Mouse (Mus musculus): ENCODE measurements at regions not wholly inside any gene's neighbourhood (a gene's known extent, or its start where the extent isn't known, plus 50 kb on each side); places are given as distances from the start of the nearest gene placed in this dataset.

DNA sequence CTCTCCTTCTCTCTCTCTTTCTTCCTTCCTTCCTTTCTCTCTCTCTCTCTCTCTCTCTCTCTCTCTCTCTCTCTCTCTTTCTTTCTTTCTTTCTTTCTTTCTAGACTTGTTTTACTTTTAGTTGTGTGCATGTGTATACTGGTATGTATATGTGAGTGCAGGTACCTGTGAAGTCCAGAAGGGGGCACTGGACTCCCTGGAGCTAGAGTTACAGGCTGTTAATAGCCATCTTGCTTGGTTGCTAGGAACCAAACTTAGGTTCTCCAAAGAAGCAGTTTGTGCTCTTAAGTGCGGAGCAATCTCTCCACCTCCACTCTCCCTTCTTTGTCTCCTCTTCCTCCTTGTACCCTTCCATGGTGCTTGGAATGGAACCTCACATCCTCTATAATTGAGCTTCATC is 77.2 kb downstream of the Gm10604 start:
- Histone ChIP-seq H3K9ac (ENCODE audit: low read depth, low read length) (no peak overlapping the region), H3K4me1 (replicated peaks; ENCODE audit: insufficient read depth, low read length) (0 out of 2 replicates have a peak, but pooled peaks cover 3% of the 10 kb centered on the region), H3K27ac (no peak overlapping the region), H3K36me3 (ENCODE audit: insufficient read depth, low read length) (no peaks in the 10 kb centered on the region), H3K27me3 (ENCODE audit: insufficient read depth, low read length) (no peaks in the 10 kb centered on the region), H3K4me3 (replicated peaks; ENCODE audit: low read depth, low read length) (no peak overlapping the region), H3K4me2 (ENCODE audit: low read length) (no peak overlapping the region), H3K9me3 (replicated peaks; ENCODE audit: low read length) (no peaks in the 10 kb centered on the region)
- ATAC-seq (replicated peaks; ENCODE audit: low FRiP score, low read depth) (no peak), DNase-seq (ENCODE audit: low spot score) (no peak)
- no peak for TF ChIP-seq CTCF (IDR thresholded peaks at IDR 0.05; ENCODE audit: low read depth)
- WGBS: 100% methylated on average over 1 of the region's 1 CpGs

DNA sequence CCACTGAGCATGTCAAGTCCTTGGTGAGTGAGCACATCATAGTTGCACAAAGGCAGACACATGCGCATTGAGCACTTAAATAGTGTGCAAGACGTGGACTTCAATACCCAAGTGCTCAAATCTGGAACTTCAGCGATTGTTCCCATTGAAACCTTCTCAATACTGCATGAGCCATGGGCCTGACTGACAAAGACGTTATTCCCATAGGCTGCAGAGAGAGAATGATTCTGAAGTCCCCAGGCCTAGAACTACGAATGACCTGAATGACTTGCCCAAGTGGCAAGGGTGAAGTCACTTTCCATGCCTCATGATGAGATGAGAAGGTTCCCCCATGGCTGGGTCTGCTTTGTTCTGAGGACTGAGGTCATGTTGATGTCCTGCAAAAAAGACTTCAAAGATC is 77.7 kb downstream of the Gm10604 start:
- H3K27ac ChIP-seq: no peak overlapping the region
- H3K4me3 ChIP-seq (replicated peaks; ENCODE audit: low read depth, low read length): no peak overlapping the region
- 0 out of 2 replicates have a peak, but pooled peaks cover 3% of the 10 kb centered on the region for H3K4me1 ChIP-seq (replicated peaks; ENCODE audit: insufficient read depth, low read length)
- H3K36me3 ChIP-seq (ENCODE audit: insufficient read depth, low read length): no peaks in the 10 kb centered on the region
- H3K9me3 ChIP-seq (replicated peaks; ENCODE audit: low read length): no peaks in the 10 kb centered on the region
- TF ChIP-seq CTCF (IDR thresholded peaks at IDR 0.05; ENCODE audit: low read depth): no peak
- H3K4me2 ChIP-seq (ENCODE audit: low read length): no peak overlapping the region
- no peak overlapping the region for H3K9ac ChIP-seq (ENCODE audit: low read depth, low read length)
- WGBS: 93% methylated on average over 5 of the region's 5 CpGs
- no peaks in the 10 kb centered on the region for H3K27me3 ChIP-seq (ENCODE audit: insufficient read depth, low read length)
- no peak for DNase-seq (ENCODE audit: low spot score)
- no peak for ATAC-seq (replicated peaks; ENCODE audit: low FRiP score, low read depth)

DNA sequence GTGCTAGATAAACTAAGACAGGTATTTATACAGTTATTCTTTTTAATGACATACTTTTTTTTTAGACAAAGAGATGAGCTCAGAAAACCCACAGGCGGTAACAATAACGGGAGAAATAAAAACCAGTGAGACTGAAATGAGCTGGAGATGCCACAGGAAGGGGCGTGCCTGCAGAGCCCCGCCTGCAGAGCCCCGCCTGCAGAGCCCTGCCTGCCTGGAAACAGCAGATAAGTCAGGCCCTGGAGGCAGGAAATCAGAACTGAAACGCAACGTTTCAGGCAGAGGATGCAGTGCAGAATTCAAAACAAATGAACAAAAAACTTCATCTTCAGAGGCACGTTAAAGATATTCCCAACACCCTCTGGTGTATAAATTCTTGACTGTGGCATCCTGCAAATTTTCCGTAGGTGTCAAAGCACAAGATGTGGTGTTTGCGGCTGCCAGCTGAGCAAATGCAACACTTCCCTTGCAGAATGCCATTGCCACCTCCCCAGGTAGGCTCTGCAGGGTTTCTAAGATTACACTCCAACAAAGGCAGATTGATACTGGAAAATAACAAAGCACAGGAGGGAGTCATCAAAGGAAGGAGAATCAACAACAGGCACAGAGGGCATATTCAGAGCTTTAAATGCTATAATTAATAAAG is 81.0 kb downstream of the Gm10604 start:
- no peaks in the 10 kb centered on the region for H3K9me3 ChIP-seq (replicated peaks; ENCODE audit: low read length)
- WGBS: 13% methylated on average over 10 of the region's 10 CpGs
- peak overlapping the region; percentile 13; the same call in 1 of the 2 replicates for H3K4me2 ChIP-seq (ENCODE audit: low read length)
- ATAC-seq (replicated peaks; ENCODE audit: low FRiP score, low read depth) (no peak), DNase-seq (ENCODE audit: low spot score) (peak; percentile 78)
- H3K27me3 ChIP-seq (ENCODE audit: insufficient read depth, low read length): no peaks in the 10 kb centered on the region
- H3K36me3 ChIP-seq (ENCODE audit: insufficient read depth, low read length): no peaks in the 10 kb centered on the region
- H3K9ac ChIP-seq (ENCODE audit: low read depth, low read length): no peak overlapping the region
- H3K4me3 ChIP-seq (replicated peaks; ENCODE audit: low read depth, low read length): no peak overlapping the region
- 0 out of 2 replicates have a peak, but pooled peaks cover 3% of the 10 kb centered on the region for H3K4me1 ChIP-seq (replicated peaks; ENCODE audit: insufficient read depth, low read length)
- no peak for TF ChIP-seq CTCF (IDR thresholded peaks at IDR 0.05; ENCODE audit: low read depth)
- H3K27ac ChIP-seq: no peak overlapping the region

DNA sequence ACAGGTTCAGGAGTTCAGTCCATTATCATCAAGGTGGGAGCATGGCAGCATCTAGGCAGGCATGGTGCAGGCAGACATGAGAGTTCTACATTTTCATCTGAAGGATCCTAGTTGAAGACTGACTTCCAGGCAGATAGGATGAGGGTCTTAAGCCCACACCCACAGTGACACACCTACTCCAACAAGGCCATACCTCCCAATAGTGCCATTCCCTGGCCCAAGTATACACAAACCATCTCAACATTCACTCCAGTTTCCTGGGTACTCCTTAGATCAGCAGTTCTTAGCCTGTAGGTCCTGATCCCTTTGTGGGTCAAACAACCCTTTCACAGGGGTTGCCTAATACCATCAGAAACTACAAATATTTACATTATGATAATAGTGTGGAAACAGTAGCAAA is 83.8 kb downstream of the Gm10604 start:
- Histone ChIP-seq H3K36me3 (ENCODE audit: insufficient read depth, low read length) (no peaks in the 10 kb centered on the region), H3K4me2 (ENCODE audit: low read length) (no peak overlapping the region), H3K9ac (ENCODE audit: low read depth, low read length) (no peak overlapping the region), H3K27me3 (ENCODE audit: insufficient read depth, low read length) (no peaks in the 10 kb centered on the region), H3K9me3 (replicated peaks; ENCODE audit: low read length) (no peaks in the 10 kb centered on the region), H3K4me1 (replicated peaks; ENCODE audit: insufficient read depth, low read length) (0 out of 2 replicates have a peak, but pooled peaks cover 3% of the 10 kb centered on the region), H3K4me3 (replicated peaks; ENCODE audit: low read depth, low read length) (no peak overlapping the region), H3K27ac (no peak overlapping the region)
- no peak for ATAC-seq (replicated peaks; ENCODE audit: low FRiP score, low read depth)
- no peak for DNase-seq (ENCODE audit: low spot score)
- no peak for TF ChIP-seq CTCF (IDR thresholded peaks at IDR 0.05; ENCODE audit: low read depth)

DNA sequence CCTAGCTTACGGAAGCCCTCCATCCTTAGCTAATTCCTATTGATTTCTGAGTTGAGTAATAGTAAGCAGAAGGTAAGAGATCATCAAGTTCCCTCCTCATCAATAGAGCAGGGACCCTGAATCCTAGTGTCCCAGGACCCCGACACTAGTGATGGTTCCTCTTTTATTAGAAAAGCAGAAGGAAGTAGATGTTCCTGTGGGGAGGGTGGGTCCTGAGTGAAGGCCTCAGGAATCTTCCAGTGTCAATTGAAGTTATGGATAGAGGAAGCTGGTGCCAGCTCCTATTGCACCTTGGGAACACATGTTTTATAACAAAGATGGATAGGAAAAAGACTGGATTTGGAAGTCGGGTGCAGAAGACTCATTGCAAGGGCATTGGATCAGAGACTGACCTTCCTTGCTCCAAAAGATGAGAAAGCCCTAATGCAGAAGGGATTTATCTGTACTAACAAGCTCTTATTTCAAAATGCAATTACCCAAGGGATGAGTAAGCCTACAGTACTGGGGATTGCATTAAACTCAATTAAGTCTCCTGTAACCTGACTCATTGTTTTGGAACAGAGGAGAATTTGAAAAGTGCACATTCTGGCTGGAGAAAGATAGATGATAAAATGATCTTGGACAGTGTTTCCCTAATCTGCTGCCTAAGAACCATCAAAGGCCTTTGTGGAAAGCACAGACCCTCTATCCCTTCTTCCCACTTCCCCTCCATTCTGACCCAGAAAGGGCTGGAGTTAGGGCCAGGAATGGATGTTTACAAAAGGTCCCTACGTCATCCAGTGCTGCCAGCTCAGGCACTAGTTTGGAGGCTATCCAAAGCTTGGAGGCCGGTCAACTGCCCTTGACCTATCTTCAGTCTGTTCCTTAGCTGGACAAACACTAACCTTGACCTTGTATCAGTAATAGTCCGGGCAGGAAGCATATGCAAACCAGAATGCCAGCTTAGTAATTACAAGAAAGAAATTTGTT is 84.9 kb downstream of the Gm10604 start:
- no peak overlapping the region for H3K27ac ChIP-seq
- no peaks in the 10 kb centered on the region for H3K27me3 ChIP-seq (ENCODE audit: insufficient read depth, low read length)
- DNase-seq (ENCODE audit: low spot score): no peak
- H3K4me3 ChIP-seq (replicated peaks; ENCODE audit: low read depth, low read length): no peak overlapping the region
- WGBS: 74% methylated on average over 6 of the region's 6 CpGs
- H3K9ac ChIP-seq (ENCODE audit: low read depth, low read length): no peak overlapping the region
- H3K4me2 ChIP-seq (ENCODE audit: low read length): no peak overlapping the region
- TF ChIP-seq CTCF (IDR thresholded peaks at IDR 0.05; ENCODE audit: low read depth): no peak
- no peaks in the 10 kb centered on the region for H3K36me3 ChIP-seq (ENCODE audit: insufficient read depth, low read length)
- no peak for ATAC-seq (replicated peaks; ENCODE audit: low FRiP score, low read depth)
- no peaks in the 10 kb centered on the region for H3K9me3 ChIP-seq (replicated peaks; ENCODE audit: low read length)
- 0 out of 2 replicates have a peak, but pooled peaks cover 3% of the 10 kb centered on the region for H3K4me1 ChIP-seq (replicated peaks; ENCODE audit: insufficient read depth, low read length)

DNA sequence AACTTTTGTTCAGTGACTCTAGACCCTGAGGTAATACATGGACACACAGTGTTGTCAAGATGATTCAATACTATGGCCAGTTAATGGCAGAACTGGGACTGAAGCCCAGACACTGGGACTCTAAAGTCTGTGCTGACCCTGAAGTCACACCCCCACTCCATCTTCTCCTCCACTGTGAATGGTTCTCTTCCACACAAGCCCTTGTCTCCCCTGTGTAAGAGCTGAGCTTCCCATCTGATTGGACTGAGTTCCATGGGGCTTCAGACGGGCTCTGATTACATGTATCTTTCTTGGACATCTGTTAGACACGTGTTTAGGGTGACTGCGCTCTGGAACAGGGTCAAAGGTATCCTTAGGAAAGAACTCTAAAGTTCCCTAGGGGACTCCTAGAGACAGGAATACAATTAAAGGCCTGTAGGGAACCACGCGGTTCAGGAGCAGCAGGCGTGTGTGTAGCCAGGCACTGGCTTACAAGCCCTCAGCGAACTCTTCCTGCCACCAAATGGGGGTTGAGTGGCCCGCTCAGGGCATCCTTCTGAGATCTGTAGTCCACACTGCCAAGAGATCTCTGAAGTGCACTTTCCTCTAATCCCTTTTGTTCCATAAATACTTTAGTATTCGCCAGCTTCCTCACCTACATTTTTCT is 87.4 kb downstream of the Gm10604 start:
- Histone ChIP-seq H3K4me3 (replicated peaks; ENCODE audit: low read depth, low read length) (no peak overlapping the region), H3K27me3 (ENCODE audit: insufficient read depth, low read length) (no peaks in the 10 kb centered on the region), H3K9ac (ENCODE audit: low read depth, low read length) (no peak overlapping the region), H3K36me3 (ENCODE audit: insufficient read depth, low read length) (no peaks in the 10 kb centered on the region), H3K27ac (no peak overlapping the region), H3K4me1 (replicated peaks; ENCODE audit: insufficient read depth, low read length) (no peaks in the 10 kb centered on the region), H3K4me2 (ENCODE audit: low read length) (no peak overlapping the region), H3K9me3 (replicated peaks; ENCODE audit: low read length) (no peaks in the 10 kb centered on the region)
- 61% methylated on average over 9 of the region's 9 CpGs for WGBS
- no peak for TF ChIP-seq CTCF (IDR thresholded peaks at IDR 0.05; ENCODE audit: low read depth)
- DNase-seq (ENCODE audit: low spot score) (no peak), ATAC-seq (replicated peaks; ENCODE audit: low FRiP score, low read depth) (no peak)
